Mouse (Mus musculus) splenic B cell, adult 2 months (primary cell): ENCODE measurements around the gene D630045J12Rik.

Experiments used
- DNase-seq: peaks from one replicate; pipeline ENCODE4 v3.0.0-alpha.2; 2011; ENCODE audit warnings: low read depth, low spot score
- H3K27me3 ChIP-seq: 2 replicates; pipeline ENCODE4 v1.6.1; 2012; ENCODE audit warnings: mild to moderate bottlenecking, low read length, moderate library complexity, mixed read lengths; ENCODE audit not compliant: control insufficient read depth, poor library complexity, insufficient read depth, severe bottlenecking
- H3K36me3 ChIP-seq: 2 replicates; pipeline ENCODE4 v1.6.1; 2012; ENCODE audit warnings: mild to moderate bottlenecking, low read length, moderate library complexity, mixed read lengths; ENCODE audit not compliant: control insufficient read depth, poor library complexity, insufficient read depth, severe bottlenecking

Gene D630045J12Rik

DNA sequence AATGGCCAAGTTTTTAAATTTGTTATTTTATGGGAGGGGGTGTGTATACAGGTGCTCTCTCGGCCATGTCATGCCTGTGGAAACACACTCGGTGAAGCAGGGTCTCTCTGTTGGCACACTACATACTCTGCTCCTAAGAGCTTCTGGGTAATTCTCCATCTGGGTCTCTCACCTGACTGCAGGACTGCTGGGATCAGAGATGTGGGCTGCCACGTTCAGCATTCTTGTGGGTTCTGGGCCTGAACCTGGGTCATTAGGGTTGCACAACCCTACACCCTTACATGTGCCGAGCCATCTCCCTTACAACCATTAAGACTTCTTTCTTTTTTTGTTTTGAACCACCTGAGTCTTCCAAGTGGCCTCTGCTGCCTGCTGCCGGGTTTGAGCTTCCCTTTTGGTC lies 132.0 kb downstream of the D630045J12Rik start:
- DNase-seq = no peak
- Histone ChIP-seq H3K36me3 (no peaks in the 10 kb centered on the region), H3K27me3 (no peaks in the 10 kb centered on the region)

DNA sequence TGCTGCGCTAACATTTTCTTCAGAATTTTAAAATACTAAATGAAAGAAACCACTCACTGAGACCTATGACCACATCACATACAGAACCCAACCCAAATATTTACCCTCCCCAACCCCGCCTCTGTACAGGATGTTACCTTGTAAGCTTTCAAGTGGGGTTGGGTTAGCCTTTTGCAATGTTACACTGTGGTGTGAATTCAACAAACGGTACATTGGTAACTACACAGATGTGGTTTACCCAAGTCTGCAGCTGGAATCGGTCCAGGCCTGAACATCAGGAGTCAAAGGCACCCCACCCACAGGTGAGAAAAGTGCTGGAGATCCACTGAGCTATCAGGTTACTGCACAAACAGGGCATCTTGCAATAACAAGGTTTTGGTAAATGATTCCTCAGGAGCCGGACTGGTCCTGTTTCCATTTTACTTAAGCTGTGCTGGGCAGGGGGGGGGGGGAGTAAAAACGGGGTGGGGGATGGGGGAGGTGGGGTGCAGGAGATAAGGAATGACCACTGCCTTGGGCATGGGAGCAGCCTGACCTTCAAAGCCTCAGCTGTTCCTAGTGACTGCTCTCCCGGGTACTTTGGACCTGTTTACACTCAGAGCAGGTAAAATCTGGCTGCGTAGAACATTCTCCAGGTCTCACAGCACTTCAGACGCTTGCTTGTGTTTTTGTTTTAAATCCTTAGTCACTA lies 133.0 kb downstream of the D630045J12Rik start:
- no peak for DNase-seq
- Histone ChIP-seq H3K27me3 (no peaks in the 10 kb centered on the region), H3K36me3 (no peaks in the 10 kb centered on the region)

DNA sequence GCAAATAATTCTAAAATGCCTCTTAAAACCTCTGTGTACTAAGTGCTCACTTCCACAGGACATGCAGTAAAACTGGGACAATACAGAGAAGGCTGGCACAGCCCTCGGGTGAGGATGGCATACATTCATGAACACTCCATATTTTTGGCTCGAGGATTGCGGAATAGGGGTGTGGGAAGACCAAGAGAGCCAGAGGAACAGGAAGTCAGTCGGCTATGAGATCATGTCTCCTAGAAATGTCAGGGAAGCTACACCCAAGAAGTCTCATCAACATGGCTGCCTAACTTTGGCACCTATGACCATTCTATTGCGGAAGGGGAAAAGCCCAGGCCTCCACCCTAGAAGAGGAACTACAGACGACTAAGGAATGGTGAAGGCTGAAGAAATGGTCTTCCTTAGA lies 135.5 kb downstream of the D630045J12Rik start:
- no peaks in the 10 kb centered on the region for H3K27me3 ChIP-seq

DNA sequence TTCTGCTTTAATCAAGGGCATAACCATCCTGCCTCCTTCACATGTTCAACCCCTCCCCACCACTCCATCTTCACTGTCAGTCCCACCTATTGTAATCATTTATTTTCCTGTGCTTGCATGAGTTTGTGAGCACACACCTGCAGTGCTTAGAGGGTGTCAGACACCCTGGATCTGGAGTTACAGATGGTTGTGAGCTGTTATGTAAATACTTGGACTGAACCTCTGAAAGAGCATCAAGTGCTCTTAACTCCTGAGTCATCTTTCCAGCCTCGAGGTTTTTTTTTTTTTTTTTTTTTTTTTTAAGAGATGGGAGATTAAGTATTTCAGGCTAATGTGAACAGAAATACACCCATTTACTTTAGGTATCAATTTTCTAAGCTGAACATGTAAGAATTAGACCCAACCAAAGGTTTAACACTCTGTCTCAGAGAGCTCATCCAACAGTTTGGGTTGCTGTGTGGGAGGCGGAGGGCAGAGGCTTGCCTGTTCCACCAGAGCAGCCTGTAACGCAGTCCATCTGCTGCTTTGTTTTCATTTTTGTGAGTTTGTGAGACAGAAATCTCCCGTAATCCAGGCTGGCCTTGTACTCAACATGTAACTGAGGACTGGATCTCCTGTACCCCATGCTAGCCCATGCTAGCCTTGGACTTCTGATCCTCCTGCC lies 137.6 kb downstream of the D630045J12Rik start:
- DNase-seq = no peak
- no peaks in the 10 kb centered on the region for H3K27me3 ChIP-seq
- no peaks in the 10 kb centered on the region for H3K36me3 ChIP-seq

More for the DNA sequence above, 135.5 kb downstream of the D630045J12Rik start:
- H3K36me3 ChIP-seq = no peaks in the 10 kb centered on the region
- no peak for DNase-seq

DNA sequence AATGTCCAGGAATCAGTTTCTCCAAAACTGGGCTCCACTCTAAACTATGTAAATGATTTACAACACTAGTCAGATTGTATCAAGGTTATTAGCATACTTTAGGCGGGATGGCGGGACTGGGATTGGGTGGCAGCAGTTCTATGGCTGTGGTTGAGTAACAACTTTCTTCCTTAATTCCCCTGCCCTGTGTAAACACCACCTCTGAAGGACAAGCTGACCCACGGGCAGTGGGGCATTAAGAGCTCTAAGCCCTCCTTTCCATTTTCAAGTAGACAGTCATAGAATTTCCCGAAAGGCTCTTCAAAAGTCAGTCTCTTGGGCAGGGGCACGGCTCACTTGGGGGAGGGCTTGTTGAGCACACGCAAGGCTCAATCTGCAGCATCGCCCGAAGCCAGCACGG lies 142.9 kb downstream of the D630045J12Rik start:
- H3K36me3 ChIP-seq = no peaks in the 10 kb centered on the region
- DNase-seq = no peak
- H3K27me3 ChIP-seq = no peaks in the 10 kb centered on the region

DNA sequence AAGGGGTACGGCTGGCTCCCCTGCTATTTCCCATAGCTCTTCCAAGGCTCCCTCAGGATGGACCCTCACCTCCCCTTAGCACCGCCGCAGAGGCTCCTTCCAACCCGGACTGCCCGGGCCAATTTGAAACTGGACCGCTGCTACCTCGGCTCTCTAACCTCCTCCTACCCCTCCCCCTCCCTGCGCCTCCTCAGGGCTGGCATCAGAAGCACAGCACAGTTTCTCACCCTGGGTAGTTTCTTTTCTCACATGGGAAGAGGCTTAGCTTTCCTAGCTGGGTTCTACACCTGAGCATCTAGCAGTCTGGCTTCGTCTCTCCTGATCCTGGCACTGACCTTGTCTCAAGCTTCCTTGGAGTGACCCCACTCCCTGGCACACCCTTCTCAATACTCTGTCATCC lies 143.9 kb downstream of the D630045J12Rik start:
- Histone ChIP-seq H3K27me3 (no peaks in the 10 kb centered on the region), H3K36me3 (no peaks in the 10 kb centered on the region)
- DNase-seq = no peak

DNA sequence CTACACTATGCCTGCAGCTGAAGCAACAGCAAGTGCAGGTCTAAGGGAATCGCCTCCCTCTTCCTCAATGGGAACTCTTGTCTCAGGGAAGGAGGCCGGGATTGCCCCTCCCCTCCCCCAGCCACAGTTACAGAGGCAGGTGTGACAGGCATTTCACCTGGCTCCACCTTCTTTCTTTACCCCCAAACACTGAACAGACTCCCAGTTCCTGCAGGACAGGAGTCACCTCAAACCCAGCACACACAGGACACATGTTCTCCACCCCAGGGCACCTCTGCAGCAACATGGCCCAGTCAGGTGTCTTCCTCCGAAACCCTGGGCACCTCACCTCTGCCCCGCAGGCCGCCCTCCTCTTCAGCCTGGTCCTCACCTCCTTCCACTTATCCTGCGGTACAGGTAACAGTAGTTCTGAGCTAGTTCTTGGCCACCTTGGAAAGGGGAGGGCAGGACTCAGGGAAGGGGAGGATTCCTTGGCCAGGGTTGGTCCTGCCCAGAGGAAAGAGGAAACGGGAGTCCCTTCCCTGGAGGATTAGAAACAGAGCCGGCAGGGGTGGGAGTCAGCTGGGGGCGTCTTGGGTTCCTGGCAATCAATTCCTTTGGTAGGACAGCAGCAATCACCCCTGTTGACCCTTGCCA lies 144.5 kb downstream of the D630045J12Rik start, which contains the start of gene Tmem213:
Tmem213 (plus strand) TSS at position 96 of the 636 bp plus-strand sequence.
- no peak for DNase-seq
- no peaks in the 10 kb centered on the region for H3K27me3 ChIP-seq
- H3K36me3 ChIP-seq = no peaks in the 10 kb centered on the region

DNA sequence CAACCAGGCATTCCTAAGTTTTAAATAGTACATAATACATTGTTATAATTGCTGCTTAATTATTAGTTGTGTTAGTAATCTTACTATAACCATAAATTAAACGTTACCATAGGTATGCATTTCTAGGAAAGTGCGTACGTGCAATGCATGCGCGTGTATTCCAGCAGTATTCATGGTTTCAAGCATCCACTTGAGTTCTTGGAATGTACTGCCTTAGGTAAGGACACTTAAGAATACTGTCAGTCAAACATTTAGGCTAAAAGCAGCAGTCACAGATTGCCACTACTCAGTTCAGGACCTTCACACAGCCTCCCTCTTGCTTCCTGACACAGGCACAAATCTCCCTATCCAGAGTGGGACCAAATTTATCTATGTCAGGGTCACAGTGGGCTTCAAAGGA lies 145.4 kb downstream of the D630045J12Rik start:
- H3K27me3 ChIP-seq = no peaks in the 10 kb centered on the region
- no peaks in the 10 kb centered on the region for H3K36me3 ChIP-seq
- no peak for DNase-seq

DNA sequence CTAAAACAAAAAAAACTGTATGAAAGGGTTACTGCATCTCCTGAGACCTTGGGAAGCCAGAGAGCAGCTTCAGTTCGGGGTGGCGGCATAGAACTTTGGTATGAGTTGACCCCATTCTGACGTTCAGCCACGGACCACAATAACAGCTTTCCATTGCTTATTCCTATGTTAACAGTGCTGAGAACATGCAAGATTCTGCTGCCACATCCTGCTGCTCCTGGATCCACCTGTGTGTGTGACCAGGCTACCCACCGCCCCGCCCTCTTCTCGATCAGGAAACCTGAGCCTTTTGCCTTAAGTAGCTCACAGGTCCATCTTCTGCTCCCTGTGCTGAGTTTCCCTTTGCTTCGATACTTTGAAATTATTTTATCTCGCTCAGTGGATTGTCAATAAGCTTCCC lies 147.9 kb downstream of the D630045J12Rik start:
- no peaks in the 10 kb centered on the region for H3K36me3 ChIP-seq
- H3K27me3 ChIP-seq = no peaks in the 10 kb centered on the region
- DNase-seq = no peak

DNA sequence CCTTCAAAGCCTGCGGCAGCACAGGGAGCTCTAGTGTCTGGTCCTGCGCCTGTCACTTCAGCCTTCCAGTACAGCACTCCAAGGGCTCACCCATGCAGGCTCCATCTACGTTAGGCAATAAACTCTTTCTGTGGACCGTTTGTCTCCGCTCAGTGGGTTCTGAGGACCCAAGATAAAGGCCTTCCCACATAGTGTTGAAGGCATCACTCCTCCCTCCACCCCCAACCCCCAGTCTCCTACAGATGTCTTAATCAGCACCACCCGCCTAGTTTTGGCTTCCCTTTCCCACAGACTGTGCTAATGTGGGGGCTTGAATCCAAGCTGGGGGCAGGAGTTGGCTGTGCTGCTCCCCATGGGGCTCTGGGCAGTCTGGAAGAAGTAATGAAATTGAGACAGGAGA lies 150.0 kb downstream of the D630045J12Rik start:
- no peaks in the 10 kb centered on the region for H3K36me3 ChIP-seq
- no peak for DNase-seq
- H3K27me3 ChIP-seq = no peaks in the 10 kb centered on the region

DNA sequence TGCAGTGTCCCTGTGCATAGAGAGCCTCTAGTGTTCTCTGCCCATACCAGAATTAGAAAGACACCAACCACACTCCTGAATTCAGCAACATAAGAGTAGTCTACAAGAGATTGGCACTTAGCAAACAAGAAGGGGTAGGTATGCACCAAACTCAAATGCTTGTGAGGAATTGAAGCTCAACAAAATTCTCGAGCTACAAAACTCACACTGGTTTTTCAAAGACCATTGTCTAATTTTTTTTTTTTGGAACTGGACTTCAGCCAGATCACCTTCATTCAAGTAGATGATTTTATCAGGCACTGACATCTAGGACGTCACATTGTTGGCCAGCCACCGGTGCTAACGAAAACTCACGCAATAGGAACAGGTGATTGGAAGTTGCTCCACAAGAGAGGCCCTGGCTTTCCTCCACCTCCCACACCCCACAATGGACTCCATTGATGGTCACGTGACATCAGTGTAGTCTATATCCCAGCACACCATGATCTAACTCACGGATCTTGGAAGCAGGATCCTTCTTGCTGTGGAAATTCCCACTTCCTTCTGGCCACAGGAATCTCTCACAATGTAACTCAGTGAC lies 151.5 kb downstream of the D630045J12Rik start:
- DNase-seq = no peak
- Histone ChIP-seq H3K27me3 (no peaks in the 10 kb centered on the region), H3K36me3 (no peaks in the 10 kb centered on the region)

DNA sequence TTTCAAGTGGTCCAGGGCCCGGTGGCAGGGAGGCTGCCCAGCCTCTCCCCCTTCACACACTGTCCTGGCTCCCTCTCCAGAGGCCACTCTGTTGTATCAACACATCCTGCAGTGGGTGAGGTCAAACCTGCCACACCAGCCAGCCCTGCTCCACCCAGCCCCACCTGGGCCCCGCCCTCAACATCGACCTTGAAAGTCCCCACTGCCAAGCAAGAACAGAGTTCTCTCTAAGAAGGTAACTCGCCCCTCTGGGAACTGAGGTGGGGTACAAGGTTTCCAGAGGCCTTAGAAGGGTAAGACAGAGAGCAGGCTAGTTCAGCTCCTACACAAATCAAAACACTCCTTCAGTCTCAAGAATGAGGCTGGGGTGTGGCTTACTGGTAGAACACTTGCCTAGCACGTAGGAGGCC lies 156.8 kb downstream of the D630045J12Rik start:
- no peaks in the 10 kb centered on the region for H3K27me3 ChIP-seq
- no peak for DNase-seq
- H3K36me3 ChIP-seq = no peaks in the 10 kb centered on the region

DNA sequence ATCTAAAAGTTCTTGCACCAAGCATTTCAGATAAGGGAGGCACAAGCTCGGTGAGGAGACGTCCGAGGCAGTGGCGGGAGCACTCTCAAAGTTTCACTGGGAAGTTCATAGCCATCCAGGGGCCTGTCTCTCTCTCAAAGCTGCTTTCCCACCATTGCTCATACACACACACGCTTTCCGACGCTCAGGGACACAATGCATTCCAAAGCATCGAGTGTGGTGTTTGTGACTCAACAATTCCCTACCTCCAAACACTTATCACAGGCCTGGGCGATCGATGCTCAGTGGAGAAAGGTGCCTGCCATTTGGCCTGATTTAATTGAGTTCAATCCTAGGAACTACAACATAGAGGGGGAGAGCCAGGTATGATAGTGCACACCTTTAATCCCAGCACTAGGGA lies 159.1 kb downstream of the D630045J12Rik start:
- no peaks in the 10 kb centered on the region for H3K27me3 ChIP-seq
- H3K36me3 ChIP-seq = no peaks in the 10 kb centered on the region
- DNase-seq = no peak

DNA sequence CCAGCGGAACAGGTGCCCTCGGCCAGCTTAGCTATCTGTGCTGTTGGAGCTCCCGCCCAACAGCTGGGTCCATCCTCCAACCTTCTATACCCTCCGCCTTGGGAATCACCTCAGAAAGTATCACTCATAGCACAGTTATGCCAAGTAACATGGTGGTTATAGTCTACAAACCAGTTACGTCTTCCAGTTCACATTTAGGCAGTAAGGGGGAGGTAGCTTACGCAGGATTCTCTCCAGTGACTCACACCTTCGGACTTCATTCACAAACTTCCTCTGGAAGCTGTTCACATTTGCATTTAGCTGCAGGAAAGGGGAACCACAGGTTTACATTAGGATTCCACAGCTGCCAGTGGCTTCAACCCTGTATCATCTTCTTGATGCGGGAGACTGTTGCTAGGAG lies 161.3 kb downstream of the D630045J12Rik start:
- no peaks in the 10 kb centered on the region for H3K27me3 ChIP-seq
- no peak for DNase-seq

More for the DNA sequence above, 161.3 kb downstream of the D630045J12Rik start:
- no peaks in the 10 kb centered on the region for H3K36me3 ChIP-seq
